Mouse (Mus musculus) midbrain, embryonic 11.5 days (tissue): ENCODE data around the gene Casp3. TPM values are rescaled to one million over a fixed set of nuclear protein-coding genes. Genes with fewer than 3 reads are reported as not detected.

ENCODE experiments used
- ATAC-seq: fragments of 200-750 bp; cut with Nextera tagmentation; 2 replicates; pipeline ENCODE4 v1.8.0; 2017; ENCODE audit warnings: moderate TSS enrichment, moderate library complexity; ENCODE audit not compliant: low FRiP score
- DNase-seq: peaks from one replicate; pipeline ENCODE4 v3.0.0; 2015; ENCODE audit warnings: low spot score; ENCODE audit errors: missing footprints
- H3K27ac ChIP-seq: fragments of 300-500 bp; sonication (generic); 2 replicates; pipeline ENCODE4 v1.5.1; 2014; ENCODE audit warnings: low read depth, low read length
- H3K27me3 ChIP-seq: fragments of 300-500 bp; sonication (generic); 2 replicates; pipeline ENCODE4 v1.6.1; 2014; ENCODE audit warnings: mild to moderate bottlenecking, low read length, moderate library complexity, mixed read lengths; ENCODE audit not compliant: control insufficient read depth, insufficient read depth
- H3K36me3 ChIP-seq: fragments of 300-500 bp; sonication (generic); 2 replicates; pipeline ENCODE4 v1.6.1; 2014; ENCODE audit warnings: mild to moderate bottlenecking, low read length, moderate library complexity, mixed read lengths; ENCODE audit not compliant: control insufficient read depth, insufficient read depth
- H3K4me1 ChIP-seq: fragments of 300-500 bp; sonication (generic); 2 replicates; pipeline ENCODE4 v1.6.1; 2014; ENCODE audit warnings: low read length; ENCODE audit not compliant: control insufficient read depth, insufficient read depth
- H3K4me2 ChIP-seq: fragments of 300-500 bp; sonication (generic); 2 replicates; pipeline ENCODE4 v1.6.1; 2014; ENCODE audit warnings: mild to moderate bottlenecking, moderate library complexity
- H3K4me3 ChIP-seq: fragments of 300-500 bp; sonication (generic); 2 replicates; pipeline ENCODE4 v1.5.1; 2014; ENCODE audit warnings: low read depth, low read length
- H3K9ac ChIP-seq: fragments of 300-500 bp; sonication (generic); 2 replicates; pipeline ENCODE4 v1.6.1; 2014; ENCODE audit warnings: low read length
- H3K9me3 ChIP-seq: fragments of 300-500 bp; sonication (generic); 2 replicates; pipeline ENCODE4 v1.6.1; 2016; ENCODE audit warnings: low read length; ENCODE audit not compliant: control insufficient read depth
- WGBS: fragments of 180-500 bp; shearing (Covaris S2); extraction: QIAGEN DNeasy Blood & Tissue Kit; methylation state at CpG from one replicate; pipeline ENCODE4 v1.1.7; 2014; 5-methylcytosine and 5-hydroxymethylcytosine counted together
- polyA plus RNA-seq: library from polyadenylated mRNA; unstranded; fragments of >200 nt; fragmentation: Nextera tagmentation; extraction: Ambion mirVana; gene quantifications from 2 replicates; pipeline ENCODE4 v1.2.1, GENCODE M21; 2014

The Casp3 gene
- polyA plus RNA-seq, 1 experiment from 2014 or later, result 151 TPM

- peaks cover 21% of the 10 kb centered on the region for H3K4me1 ChIP-seq
- H3K27ac ChIP-seq, result no peak overlapping the region
- H3K9ac ChIP-seq, result peak overlapping the region; percentile 92
- H3K36me3 ChIP-seq, result no peaks in the 10 kb centered on the region
- no peaks in the 10 kb centered on the region for H3K27me3 ChIP-seq
- peak overlapping the region; percentile 77 for H3K4me3 ChIP-seq
- H3K9me3 ChIP-seq, result no peaks in the 10 kb centered on the region
- 2% methylated on average over 10 of the region's 10 CpGs for WGBS
- no peak for ATAC-seq
- no peak for DNase-seq
- H3K4me2 ChIP-seq, result peak overlapping the region; percentile 96
Observed at GRCm38 (mm10) chr8:46618639-46619320, 1.7 kb downstream of the Casp3 start.

GRCm38 (mm10) chr8:46622446-46623270, 5.6 kb downstream of the Casp3 start:
- 88% methylated on average over 9 of the region's 9 CpGs for whole genome bisulfite sequencing
- peak; percentile 83 for DNase-seq
- no peaks in the 10 kb centered on the region for H3K36me3 ChIP-seq

GRCm38 (mm10) chr8:46625166-46625565, 8.1 kb downstream of the Casp3 start:
- no peaks in the 10 kb centered on the region for H3K4me1 ChIP-seq
- H3K9me3 ChIP-seq, result no peaks in the 10 kb centered on the region
- no peak overlapping the region for H3K4me3 ChIP-seq
- H3K4me2 ChIP-seq, result no peak overlapping the region
- 69% methylated on average over 1 of the region's 1 CpGs for WGBS
- no peak for DNase-seq
- no peaks in the 10 kb centered on the region for H3K36me3 ChIP-seq
- ATAC-seq, result no peak
- H3K9ac ChIP-seq, result no peak overlapping the region
- H3K27ac ChIP-seq, result no peak overlapping the region
- no peaks in the 10 kb centered on the region for H3K27me3 ChIP-seq

More at GRCm38 (mm10) chr8:46622446-46623270, 5.6 kb downstream of the Casp3 start:
- Histone ChIP-seq H3K4me3 (no peak overlapping the region), H3K27ac (no peak overlapping the region), H3K4me1 (peaks cover 17% of the 10 kb centered on the region), H3K27me3 (no peaks in the 10 kb centered on the region), H3K9ac (no peak overlapping the region), H3K4me2 (no peak overlapping the region), H3K9me3 (no peaks in the 10 kb centered on the region)
- ATAC-seq, result peak; percentile 30; the same call in 1 of the 2 replicates

- WGBS, result 93% methylated on average over 5 of the region's 5 CpGs
Observed at GRCm38 (mm10) chr8:46626642-46627041, 9.6 kb downstream of the Casp3 start.

GRCm38 (mm10) chr8:46627881-46628280, 10.8 kb downstream of the Casp3 start:
- WGBS, result 80% methylated on average over 7 of the region's 7 CpGs
- H3K4me1 ChIP-seq, result no peaks in the 10 kb centered on the region
- H3K27me3 ChIP-seq, result no peaks in the 10 kb centered on the region
- H3K9me3 ChIP-seq, result no peaks in the 10 kb centered on the region
- ATAC-seq (no peak), DNase-seq (peak; percentile 45)
- no peak overlapping the region for H3K4me2 ChIP-seq
- H3K36me3 ChIP-seq, result peaks cover 2% of the 10 kb centered on the region; the same call in 1 of the 2 replicates
- H3K4me3 ChIP-seq, result no peak overlapping the region
- no peak overlapping the region for H3K27ac ChIP-seq
- no peak overlapping the region for H3K9ac ChIP-seq

More at GRCm38 (mm10) chr8:46626642-46627041, 9.6 kb downstream of the Casp3 start:
- Histone ChIP-seq H3K36me3 (no peaks in the 10 kb centered on the region; the same call in 1 of the 2 replicates), H3K4me3 (no peak overlapping the region), H3K27me3 (no peaks in the 10 kb centered on the region), H3K27ac (no peak overlapping the region), H3K4me2 (no peak overlapping the region), H3K9me3 (no peaks in the 10 kb centered on the region), H3K4me1 (no peaks in the 10 kb centered on the region), H3K9ac (no peak overlapping the region)
- no peak for DNase-seq
- ATAC-seq, result no peak

GRCm38 (mm10) chr8:46628645-46629044, 11.6 kb downstream of the Casp3 start:
- Histone ChIP-seq H3K4me1 (no peaks in the 10 kb centered on the region), H3K27ac (no peak overlapping the region), H3K9ac (no peak overlapping the region), H3K4me2 (no peak overlapping the region), H3K4me3 (no peak overlapping the region), H3K27me3 (no peaks in the 10 kb centered on the region), H3K9me3 (no peaks in the 10 kb centered on the region), H3K36me3 (peaks cover 2% of the 10 kb centered on the region; the same call in 1 of the 2 replicates)
- ATAC-seq (no peak), DNase-seq (no peak)
- WGBS, result 100% methylated on average over 1 of the region's 1 CpGs

GRCm38 (mm10) chr8:46630422-46630821, 13.3 kb downstream of the Casp3 start:
- no peak for DNase-seq
- Histone ChIP-seq H3K36me3 (peaks cover 14% of the 10 kb centered on the region), H3K9me3 (no peaks in the 10 kb centered on the region), H3K4me1 (no peaks in the 10 kb centered on the region), H3K27me3 (no peaks in the 10 kb centered on the region), H3K4me3 (no peak overlapping the region), H3K4me2 (no peak overlapping the region), H3K27ac (no peak overlapping the region), H3K9ac (no peak overlapping the region)
- no peak for ATAC-seq
- WGBS, result 99% methylated on average over 3 of the region's 3 CpGs

- no peak for DNase-seq
- Histone ChIP-seq H3K9ac (no peak overlapping the region), H3K27ac (no peak overlapping the region), H3K36me3 (peaks cover 16% of the 10 kb centered on the region), H3K4me3 (no peak overlapping the region), H3K4me2 (no peak overlapping the region), H3K4me1 (no peaks in the 10 kb centered on the region), H3K9me3 (no peaks in the 10 kb centered on the region), H3K27me3 (no peaks in the 10 kb centered on the region)
- WGBS, result 95% methylated on average over 4 of the region's 4 CpGs
- no peak for ATAC-seq
Observed at GRCm38 (mm10) chr8:46630932-46631331, 13.8 kb downstream of the Casp3 start.

- WGBS, result 76% methylated on average over 6 of the region's 6 CpGs
- H3K36me3 ChIP-seq, result peaks cover 22% of the 10 kb centered on the region
- H3K9me3 ChIP-seq, result no peaks in the 10 kb centered on the region
- no peak overlapping the region for H3K9ac ChIP-seq
- H3K4me1 ChIP-seq, result no peaks in the 10 kb centered on the region
- no peaks in the 10 kb centered on the region for H3K27me3 ChIP-seq
- ATAC-seq, result no peak
- H3K4me3 ChIP-seq, result no peak overlapping the region
- DNase-seq, result no peak
- no peak overlapping the region for H3K4me2 ChIP-seq
- H3K27ac ChIP-seq, result no peak overlapping the region
Observed at GRCm38 (mm10) chr8:46639010-46639571, 22.0 kb downstream of the Casp3 start.
